Mouse (Mus musculus): ENCODE measurements around the gene Cmah.

GRCm38 (mm10) chr13:24353004-24353403, 25.8 kb downstream of the Cmah start:
- no peak for TF ChIP-seq CTCF (IDR thresholded peaks at IDR 0.05; ENCODE audit: control insufficient read depth, insufficient read depth, insufficient replicate concordance, low read depth, low read length)
- TF ChIP-seq POLR2A (IDR thresholded peaks at IDR 0.05; ENCODE audit: control insufficient read depth, low read depth, low read length) = no peak
